Mouse (Mus musculus) ES-Bruce4 (cell line): ENCODE results near the gene Bricd5.

ENCODE experiments used
- CTCF ChIP-seq: IDR thresholded peaks from one replicate; pipeline ENCODE4 v1.8.1; 2011; ENCODE audit warnings: low read depth, low read length
- POLR2A ChIP-seq: IDR thresholded peaks from one replicate; pipeline ENCODE4 v1.8.1; 2011; ENCODE audit warnings: low read length; ENCODE audit not compliant: insufficient read depth

GRCm38 (mm10) chr17:24483495-24483894 is 9.8 kb downstream of the Bricd5 start:
- TF ChIP-seq POLR2A (no peak), CTCF (no peak)
